Mouse (Mus musculus): ENCODE results near the gene Uck1.

GRCm38 (mm10) chr2:32215576-32215975 lies 44.4 kb downstream of the Uck1 start:
- TF ChIP-seq CTCF (IDR thresholded peaks at IDR 0.05; ENCODE audit: low read depth, low read length) (no peak), TAL1 (conservative IDR thresholded peaks at IDR 0.05; ENCODE audit: low read depth, low read length) (no peak), GATA1 (IDR thresholded peaks at IDR 0.05; ENCODE audit: borderline replicate concordance, low read length) (no peak), GATA2 (IDR thresholded peaks at IDR 0.05; ENCODE audit: borderline replicate concordance, low read depth, low read length) (no peak)
